Mouse (Mus musculus) limb, embryonic 15.5 days (tissue): ENCODE data around the gene Sbds. TPM values are rescaled to one million over a fixed set of nuclear protein-coding genes. Genes with fewer than 3 reads are reported as not detected.
A peak's percentile ranks its signal among the peaks of the same experiment; 100 is the strongest.

Experiments
- ATAC-seq: fragments of 200-750 bp; cut with Nextera tagmentation; 2 replicates; pipeline ENCODE4 v1.8.0; 2017; ENCODE audit warnings: low read depth, moderate TSS enrichment; ENCODE audit not compliant: insufficient number of reproducible peaks, low FRiP score, low TSS enrichment
- H3K27ac ChIP-seq: fragments of 300-500 bp; sonication (generic); 2 replicates; pipeline ENCODE4 v1.5.1; 2015; ENCODE audit warnings: moderate library complexity, mild to moderate bottlenecking, inconsistent platforms
- H3K27me3 ChIP-seq: fragments of 300-500 bp; sonication (generic); 2 replicates; pipeline ENCODE4 v1.6.1; 2015; ENCODE audit warnings: inconsistent platforms
- H3K36me3 ChIP-seq: fragments of 300-500 bp; sonication (generic); 2 replicates; pipeline ENCODE4 v1.6.1; 2015; ENCODE audit warnings: inconsistent platforms
- H3K4me1 ChIP-seq: fragments of 300-500 bp; sonication (generic); 2 replicates; pipeline ENCODE4 v1.6.1; 2015; ENCODE audit warnings: inconsistent platforms
- H3K4me2 ChIP-seq: fragments of 300-500 bp; sonication (generic); 2 replicates; pipeline ENCODE4 v1.6.1; 2015; ENCODE audit warnings: mild to moderate bottlenecking, inconsistent platforms
- H3K4me3 ChIP-seq: fragments of 300-500 bp; sonication (generic); 2 replicates; pipeline ENCODE4 v1.5.1; 2015; ENCODE audit warnings: mild to moderate bottlenecking, inconsistent platforms
- H3K9ac ChIP-seq: fragments of 300-500 bp; sonication (generic); 2 replicates; pipeline ENCODE4 v1.6.1; 2015; ENCODE audit warnings: inconsistent platforms
- H3K9me3 ChIP-seq: fragments of 300-500 bp; sonication (generic); 2 replicates; pipeline ENCODE4 v1.6.1; 2016; ENCODE audit warnings: inconsistent platforms
- WGBS: fragments of 180-500 bp; shearing (Covaris S2); methylation state at CpG from one replicate; pipeline ENCODE4 v1.1.7; 2015; 5-methylcytosine and 5-hydroxymethylcytosine counted together
- polyA plus RNA-seq: library from polyadenylated mRNA; unstranded; fragments of >200 nt; fragmentation: Nextera tagmentation; extraction: Ambion mirVana; gene quantifications from 2 replicates; pipeline ENCODE4 v1.2.1, GENCODE M21; 2015

Sbds gene
- polyA plus RNA-seq, 1 experiment from 2014 or later: 71.2 TPM

- Histone ChIP-seq H3K36me3 (peaks cover 42% of the 10 kb centered on the region), H3K9ac (peak overlapping the region; percentile 71), H3K27me3 (no peaks in the 10 kb centered on the region), H3K4me2 (peak overlapping the region; percentile 50), H3K27ac (peak overlapping the region; percentile 83), H3K4me1 (peaks cover 22% of the 10 kb centered on the region; the same call in 1 of the 2 replicates), H3K4me3 (peak overlapping the region; percentile 69), H3K9me3 (no peaks in the 10 kb centered on the region)
- WGBS: 12% methylated on average over 19 of the region's 19 CpGs
- no peak for ATAC-seq
Measured at GRCm38 (mm10) chr5:130254164-130255016, 940 bp downstream of the Sbds start.

- H3K27ac ChIP-seq: no peak overlapping the region; the same call in 1 of the 2 replicates
- no peak overlapping the region for H3K4me2 ChIP-seq
- WGBS: 78% methylated on average over 5 of the region's 5 CpGs
- no peaks in the 10 kb centered on the region for H3K27me3 ChIP-seq
- H3K36me3 ChIP-seq: peaks cover 96% of the 10 kb centered on the region
- no peak overlapping the region for H3K9ac ChIP-seq
- H3K9me3 ChIP-seq: no peaks in the 10 kb centered on the region
- no peak overlapping the region for H3K4me3 ChIP-seq
- no peaks in the 10 kb centered on the region for H3K4me1 ChIP-seq
- no peak for ATAC-seq
Measured at GRCm38 (mm10) chr5:130247823-130248222, 7.5 kb downstream of the Sbds start.

- no peak for ATAC-seq
- Histone ChIP-seq H3K9ac (no peak overlapping the region), H3K36me3 (peaks cover 92% of the 10 kb centered on the region), H3K27me3 (no peaks in the 10 kb centered on the region), H3K4me1 (no peaks in the 10 kb centered on the region), H3K4me3 (no peak overlapping the region), H3K27ac (no peak overlapping the region), H3K4me2 (no peak overlapping the region), H3K9me3 (no peaks in the 10 kb centered on the region)
- 93% methylated on average over 12 of the region's 12 CpGs for WGBS
Measured at GRCm38 (mm10) chr5:130241426-130241825, 13.9 kb downstream of the Sbds start.

GRCm38 (mm10) chr5:130239856-130240255, 15.5 kb downstream of the Sbds start:
- Histone ChIP-seq H3K4me2 (no peak overlapping the region), H3K9ac (no peak overlapping the region), H3K4me1 (no peaks in the 10 kb centered on the region), H3K36me3 (peaks cover 93% of the 10 kb centered on the region), H3K9me3 (no peaks in the 10 kb centered on the region), H3K4me3 (no peak overlapping the region), H3K27me3 (no peaks in the 10 kb centered on the region), H3K27ac (no peak overlapping the region)
- no peak for ATAC-seq
- WGBS: 95% methylated on average over 2 of the region's 2 CpGs

- Histone ChIP-seq H3K4me2 (no peak overlapping the region), H3K9me3 (no peaks in the 10 kb centered on the region), H3K9ac (no peak overlapping the region), H3K27me3 (no peaks in the 10 kb centered on the region), H3K4me3 (no peak overlapping the region), H3K36me3 (peaks cover 93% of the 10 kb centered on the region), H3K4me1 (no peaks in the 10 kb centered on the region), H3K27ac (no peak overlapping the region)
- ATAC-seq: no peak
- WGBS: 87% methylated on average over 7 of the region's 7 CpGs
Measured at GRCm38 (mm10) chr5:130239236-130239635, 16.1 kb downstream of the Sbds start.

- no peak for ATAC-seq
- H3K27ac ChIP-seq: no peak overlapping the region
- peaks cover 94% of the 10 kb centered on the region for H3K36me3 ChIP-seq
- no peaks in the 10 kb centered on the region for H3K4me1 ChIP-seq
- no peak overlapping the region for H3K4me3 ChIP-seq
- no peaks in the 10 kb centered on the region for H3K9me3 ChIP-seq
- no peak overlapping the region for H3K9ac ChIP-seq
- 91% methylated on average over 8 of the region's 8 CpGs for WGBS
- H3K27me3 ChIP-seq: no peaks in the 10 kb centered on the region
- no peak overlapping the region for H3K4me2 ChIP-seq
Measured at GRCm38 (mm10) chr5:130236302-130236701, 19.0 kb downstream of the Sbds start.

- H3K9ac ChIP-seq: no peak overlapping the region
- no peak overlapping the region for H3K27ac ChIP-seq
- no peaks in the 10 kb centered on the region for H3K9me3 ChIP-seq
- no peak for ATAC-seq
- peaks cover 38% of the 10 kb centered on the region for H3K36me3 ChIP-seq
- H3K4me2 ChIP-seq: no peak overlapping the region
- WGBS: 70% methylated on average over 4 of the region's 4 CpGs
- H3K4me1 ChIP-seq: peaks cover 13% of the 10 kb centered on the region
- no peak overlapping the region for H3K4me3 ChIP-seq
- H3K27me3 ChIP-seq: no peaks in the 10 kb centered on the region
Measured at GRCm38 (mm10) chr5:130228120-130228519, 27.2 kb downstream of the Sbds start.

- Histone ChIP-seq H3K4me2 (no peak overlapping the region), H3K4me1 (peaks cover 14% of the 10 kb centered on the region), H3K27me3 (no peaks in the 10 kb centered on the region), H3K36me3 (peaks cover 25% of the 10 kb centered on the region), H3K4me3 (no peak overlapping the region), H3K9me3 (no peaks in the 10 kb centered on the region), H3K9ac (no peak overlapping the region), H3K27ac (no peak overlapping the region)
- 88% methylated on average over 3 of the region's 3 CpGs for WGBS
- ATAC-seq: no peak
Measured at GRCm38 (mm10) chr5:130226790-130227189, 28.5 kb downstream of the Sbds start.

- Histone ChIP-seq H3K27ac (peak overlapping the region; percentile 83), H3K4me2 (peak overlapping the region; percentile 67), H3K9ac (peak overlapping the region; percentile 91), H3K36me3 (no peaks in the 10 kb centered on the region), H3K9me3 (no peaks in the 10 kb centered on the region), H3K27me3 (no peaks in the 10 kb centered on the region), H3K4me3 (peak overlapping the region; percentile 99), H3K4me1 (peaks cover 18% of the 10 kb centered on the region)
- WGBS: under 1% methylated on average over 87 of the region's 88 CpGs
- ATAC-seq: peak; percentile 81
Measured at GRCm38 (mm10) chr5:130222146-130223004, 33.0 kb downstream of the Sbds start.

- Histone ChIP-seq H3K36me3 (no peaks in the 10 kb centered on the region), H3K9ac (peak overlapping the region; percentile 91; the same call in 1 of the 2 replicates), H3K4me3 (peak overlapping the region; percentile 99), H3K27ac (peak overlapping the region; percentile 83), H3K27me3 (no peaks in the 10 kb centered on the region), H3K4me1 (peaks cover 18% of the 10 kb centered on the region), H3K4me2 (peak overlapping the region; percentile 67), H3K9me3 (no peaks in the 10 kb centered on the region)
- ATAC-seq: no peak
- WGBS: under 1% methylated on average over 10 of the region's 10 CpGs
Measured at GRCm38 (mm10) chr5:130221760-130222145, 33.6 kb downstream of the Sbds start.

GRCm38 (mm10) chr5:130221316-130221715, 34.0 kb downstream of the Sbds start:
- no peaks in the 10 kb centered on the region for H3K27me3 ChIP-seq
- H3K4me2 ChIP-seq: peak overlapping the region; percentile 67
- peaks cover 18% of the 10 kb centered on the region for H3K4me1 ChIP-seq
- no peak overlapping the region for H3K27ac ChIP-seq
- no peak overlapping the region for H3K9ac ChIP-seq
- no peak for ATAC-seq
- no peaks in the 10 kb centered on the region for H3K9me3 ChIP-seq
- H3K4me3 ChIP-seq: peak overlapping the region; percentile 99
- H3K36me3 ChIP-seq: no peaks in the 10 kb centered on the region
- WGBS: 51% methylated on average over 2 of the region's 2 CpGs

- ATAC-seq: no peak
- Histone ChIP-seq H3K9ac (no peak overlapping the region), H3K4me2 (no peak overlapping the region), H3K4me3 (no peak overlapping the region), H3K27me3 (no peaks in the 10 kb centered on the region), H3K36me3 (peaks cover 14% of the 10 kb centered on the region), H3K4me1 (peaks cover 11% of the 10 kb centered on the region), H3K9me3 (no peaks in the 10 kb centered on the region), H3K27ac (no peak overlapping the region)
- 86% methylated on average over 5 of the region's 5 CpGs for WGBS
Measured at GRCm38 (mm10) chr5:130218336-130218735, 37.0 kb downstream of the Sbds start.
